Mouse (Mus musculus) adrenal gland, postnatal 36 days (tissue): ENCODE measurements around the gene Lrrc36. TPM values are rescaled to one million over a fixed set of nuclear protein-coding genes. Genes with fewer than 3 reads are reported as not detected.

Experiments used
- DNase-seq, 2 experiments: peaks; one replicate each; pipeline ENCODE4 v3.0.0; 2021; ENCODE audit warnings: mixed read lengths in 1 of 2
- total RNA-seq, 2 experiments: library from RNA; stranded (reverse); gene quantifications; 2 replicates each; pipeline ENCODE4 v1.2.3; 2021

The Lrrc36 gene
- total RNA-seq, 2 experiments from 2014 or later = 2.4 to 2.8 TPM

GRCm38 (mm10) chr8:105483212-105484029 is 70.0 kb downstream of the Lrrc36 start:
- DNase-seq = peak; percentile 46 to 60

GRCm38 (mm10) chr8:105484030-105484368 is 70.6 kb downstream of the Lrrc36 start:
- no peak for DNase-seq

GRCm38 (mm10) chr8:105484392-105484791 is 71.0 kb downstream of the Lrrc36 start:
- DNase-seq = peak; percentile 51 to 66

- DNase-seq = no peak
Observed at GRCm38 (mm10) chr8:105488082-105488481, 74.7 kb downstream of the Lrrc36 start.

- DNase-seq = no peak
Observed at GRCm38 (mm10) chr8:105489281-105489680, 75.9 kb downstream of the Lrrc36 start.

- no peak for DNase-seq
Observed at GRCm38 (mm10) chr8:105493495-105493894, 80.1 kb downstream of the Lrrc36 start.

- DNase-seq = no peak
Observed at GRCm38 (mm10) chr8:105494566-105494965, 81.2 kb downstream of the Lrrc36 start.

- DNase-seq = no peak
Observed at GRCm38 (mm10) chr8:105495350-105496302, 82.3 kb downstream of the Lrrc36 start.

- DNase-seq = peak; percentile 93 to 95
Observed at GRCm38 (mm10) chr8:105496439-105497180, 83.2 kb downstream of the Lrrc36 start, which contains the start of gene Zdhhc1. Gene Zdhhc1, minus strand, starts transcription at chr8:105496902.

- no peak for DNase-seq
Observed at GRCm38 (mm10) chr8:105499787-105500186, 86.4 kb downstream of the Lrrc36 start.

- DNase-seq = no peak
Observed at GRCm38 (mm10) chr8:105504617-105505016, 91.2 kb downstream of the Lrrc36 start.

GRCm38 (mm10) chr8:105506977-105507376 is 93.6 kb downstream of the Lrrc36 start:
- no peak for DNase-seq

GRCm38 (mm10) chr8:105508758-105509157 is 95.4 kb downstream of the Lrrc36 start:
- DNase-seq = no peak

- DNase-seq = no peak
Observed at GRCm38 (mm10) chr8:105509997-105510735, 96.8 kb downstream of the Lrrc36 start.

Other genes with a start within 250 kb of the Lrrc36 start
- 100 to 1,000 TPM in 1 of 2 experiments, 10 to 100 TPM in 1; 74.1 to 104 TPM for gene Cbfb, start 242.9 kb upstream of the Lrrc36 start, total RNA-seq
- gene D230025D16Rik, start 188.4 kb upstream of the Lrrc36 start, total RNA-seq = 10 to 100 TPM; 23.7 to 27.2 TPM
- 1 to 10 TPM; 2.7 to 3.0 TPM for gene B3gnt9, start 158.4 kb upstream of the Lrrc36 start, total RNA-seq
- gene Tradd, start 149.0 kb upstream of the Lrrc36 start, total RNA-seq = 10 to 100 TPM; 15.3 to 17.9 TPM
- gene Fbxl8, start 148.9 kb upstream of the Lrrc36 start, total RNA-seq = 1 to 10 TPM; 3.3 to 3.6 TPM
- 1 to 10 TPM; 1.3 to 1.6 TPM for gene Hsf4, start 143.8 kb upstream of the Lrrc36 start, total RNA-seq
- gene Nol3, start 137.4 kb upstream of the Lrrc36 start, total RNA-seq = 1 to 10 TPM; 5.5 TPM
- gene 4931428F04Rik, start 123.7 kb upstream of the Lrrc36 start, total RNA-seq = 1 to 10 TPM; 2.4 to 2.8 TPM
- 10 to 100 TPM; 19.8 to 22.0 TPM for gene Exoc3l, start 117.5 kb upstream of the Lrrc36 start, total RNA-seq
- gene E2f4, start 115.9 kb upstream of the Lrrc36 start, total RNA-seq = 10 to 100 TPM; 36.6 to 49.5 TPM
- gene Elmo3, start 108.0 kb upstream of the Lrrc36 start, total RNA-seq = 1 to 10 TPM; 3.7 to 7.8 TPM
- 1 to 10 TPM; 3.4 to 6.1 TPM for gene Lrrc29, start 87.3 kb upstream of the Lrrc36 start, total RNA-seq
- gene Tmem208, start 87.2 kb upstream of the Lrrc36 start, total RNA-seq = 10 to 100 TPM; 61.5 to 67.0 TPM
- 10 to 100 TPM; 11.9 to 14.4 TPM for gene Fhod1, start 65.6 kb upstream of the Lrrc36 start, total RNA-seq
- gene Slc9a5, start 64.7 kb upstream of the Lrrc36 start, total RNA-seq = under 1 TPM; 0.76 to 0.99 TPM
- 1 to 10 TPM in 1 of 2 experiments, under 1 TPM in 1; 0.23 to 1.4 TPM for gene Plekhg4, start 40.3 kb upstream of the Lrrc36 start, total RNA-seq
- not detected for gene Kctd19, start 69 bp upstream of the Lrrc36 start, total RNA-seq
- gene Tppp3, start 58.0 kb downstream of the Lrrc36 start, total RNA-seq = 10 to 100 TPM; 23.6 to 36.2 TPM
- gene Zdhhc1, start 83.3 kb downstream of the Lrrc36 start, total RNA-seq = 10 to 100 TPM; 16.0 to 17.7 TPM
- gene Hsd11b2, start 105.2 kb downstream of the Lrrc36 start, total RNA-seq = under 1 TPM; 0.23 to 0.66 TPM
- gene Atp6v0d1, start 152.5 kb downstream of the Lrrc36 start, total RNA-seq = 100 to 1,000 TPM; 115 to 120 TPM
- gene Ripor1, start 191.7 kb downstream of the Lrrc36 start, total RNA-seq = 10 to 100 TPM; 27.5 to 33.8 TPM
- gene Ctcf, start 223.0 kb downstream of the Lrrc36 start, total RNA-seq = 10 to 100 TPM; 50.8 to 65.2 TPM
- gene Agrp, start 223.8 kb downstream of the Lrrc36 start, total RNA-seq = 1 to 10 TPM in 1 of 2 experiments, under 1 TPM in 1; 0.92 to 1.9 TPM